Mouse (Mus musculus) frontal cortex, postnatal 25 days (tissue): ENCODE measurements at regions not wholly inside any gene's neighbourhood (a gene's known extent, or its start where the extent isn't known, plus 50 kb on each side); places are given as distances from the start of the nearest gene placed in this dataset.

Experiments used
- DNase-seq, 2 experiments: peaks; one replicate each; pipeline ENCODE4 v3.0.0; 2022; ENCODE audit warnings: low spot score in 2 of 2

GRCm38 (mm10) chr1:194041393-194042352 lies 576.3 kb upstream of the Plxna2 start:
- DNase-seq = no peak

- DNase-seq = no peak
Observed at GRCm38 (mm10) chr1:194038711-194039110, 579.3 kb upstream of the Plxna2 start.

- DNase-seq = no peak
Observed at GRCm38 (mm10) chr1:194034199-194034883, 583.7 kb upstream of the Plxna2 start.

GRCm38 (mm10) chr1:194032603-194033002 lies 585.4 kb upstream of the Plxna2 start:
- no peak for DNase-seq

- DNase-seq = no peak
Observed at GRCm38 (mm10) chr1:194030651-194031228, 587.3 kb upstream of the Plxna2 start.

GRCm38 (mm10) chr1:194026958-194027692 lies 590.9 kb upstream of the Plxna2 start:
- no peak for DNase-seq

GRCm38 (mm10) chr1:194026213-194026612 lies 591.8 kb upstream of the Plxna2 start:
- no peak for DNase-seq

GRCm38 (mm10) chr1:194019282-194019681 lies 598.7 kb upstream of the Plxna2 start:
- peak; percentile 14 to 15 for DNase-seq

- no peak for DNase-seq
Observed at GRCm38 (mm10) chr1:193992226-193992625, 622.1 kb upstream of the Camk1g start.

GRCm38 (mm10) chr1:193989956-193990675 lies 620.0 kb upstream of the Camk1g start:
- DNase-seq = no peak

GRCm38 (mm10) chr1:193988970-193989904 lies 619.1 kb upstream of the Camk1g start:
- DNase-seq = no peak

- DNase-seq = no peak
Observed at GRCm38 (mm10) chr1:193980571-193980970, 610.5 kb upstream of the Camk1g start.

- DNase-seq = no peak
Observed at GRCm38 (mm10) chr1:193971537-193971936, 601.4 kb upstream of the Camk1g start.

- DNase-seq = no peak
Observed at GRCm38 (mm10) chr1:193969264-193969908, 599.3 kb upstream of the Camk1g start.

- no peak for DNase-seq
Observed at GRCm38 (mm10) chr1:193967957-193968926, 598.1 kb upstream of the Camk1g start.

- DNase-seq = no peak
Observed at GRCm38 (mm10) chr1:193966652-193967555, 596.8 kb upstream of the Camk1g start.

- no peak for DNase-seq
Observed at GRCm38 (mm10) chr1:193965278-193965677, 595.2 kb upstream of the Camk1g start.
